Mouse (Mus musculus): ENCODE measurements around the gene Ccser1.

- TF ChIP-seq CTCF (IDR thresholded peaks at IDR 0.05; ENCODE audit: borderline replicate concordance, insufficient read depth, low read length) (no peak), POLR2A (IDR thresholded peaks at IDR 0.05; ENCODE audit: low read depth, low read length) (no peak)
Measured at GRCm38 (mm10) chr6:61251232-61251631, 71.1 kb downstream of the Ccser1 start.

Measured in embryonic fibroblast, embryonic 13.5 days (primary cell).